Mouse (Mus musculus) fat pad, adult 2 months (tissue): ENCODE data around the gene Stard13.

ENCODE experiments used
- DNase-seq: peaks from one replicate; pipeline ENCODE4 v3.0.0-alpha.2; 2011; ENCODE audit warnings: low read depth, low spot score; ENCODE audit errors: extremely low read depth

The Stard13 gene

GRCm38 (mm10) chr5:151233400-151234031 lies at the start of gene Stard13:
TSS of gene Stard13 (minus strand) at chr5:151233836.
- DNase-seq = no peak

GRCm38 (mm10) chr5:151279531-151279930 lies 45.9 kb upstream of the Stard13 start:
- DNase-seq = no peak

GRCm38 (mm10) chr5:151277927-151278326 lies 44.3 kb upstream of the Stard13 start:
- DNase-seq = no peak

- no peak for DNase-seq
These were observed 42.4 kb upstream of the Stard13 start for GRCm38 (mm10) chr5:151275986-151276385.

GRCm38 (mm10) chr5:151274265-151274664 lies 40.6 kb upstream of the Stard13 start:
- DNase-seq = no peak

GRCm38 (mm10) chr5:151270815-151271214 lies 37.2 kb upstream of the Stard13 start:
- DNase-seq = no peak

- DNase-seq = peak; percentile 58
These were observed 33.4 kb upstream of the Stard13 start for GRCm38 (mm10) chr5:151266896-151267634.

GRCm38 (mm10) chr5:151261558-151261957 lies 27.9 kb upstream of the Stard13 start:
- DNase-seq = no peak

- DNase-seq = no peak
These were observed 18.6 kb upstream of the Stard13 start for GRCm38 (mm10) chr5:151252213-151252612.

GRCm38 (mm10) chr5:151251656-151252055 lies 18.0 kb upstream of the Stard13 start:
- DNase-seq = no peak

- DNase-seq = no peak
These were observed 15.3 kb upstream of the Stard13 start for GRCm38 (mm10) chr5:151248671-151249620.

GRCm38 (mm10) chr5:151248084-151248483 lies 14.4 kb upstream of the Stard13 start:
- no peak for DNase-seq

GRCm38 (mm10) chr5:151247115-151247875 lies 13.7 kb upstream of the Stard13 start:
- no peak for DNase-seq

- no peak for DNase-seq
These were observed 12.7 kb upstream of the Stard13 start for GRCm38 (mm10) chr5:151246287-151246686.

- DNase-seq = no peak
These were observed 11.9 kb upstream of the Stard13 start for GRCm38 (mm10) chr5:151245571-151245970.

GRCm38 (mm10) chr5:151238730-151239129 lies 5.1 kb upstream of the Stard13 start:
- DNase-seq = no peak

- DNase-seq = no peak
These were observed 2.8 kb upstream of the Stard13 start for GRCm38 (mm10) chr5:151236411-151236810.

GRCm38 (mm10) chr5:151232576-151233299 lies 898 bp downstream of the Stard13 start:
- no peak for DNase-seq

GRCm38 (mm10) chr5:151231861-151232260 lies 1.8 kb downstream of the Stard13 start:
- DNase-seq = no peak

GRCm38 (mm10) chr5:151231411-151231810 lies 2.2 kb downstream of the Stard13 start:
- DNase-seq = no peak
